Mouse (Mus musculus): ENCODE results near the gene Slc16a11. TPM values are rescaled to one million over a fixed set of nuclear protein-coding genes. Genes with fewer than 3 reads are reported as not detected.
A peak's percentile ranks its signal among the peaks of the same experiment; 100 is the strongest.

Gene Slc16a11
- polyA plus RNA-seq, 1 experiment from 2014 or later, result 0.19 TPM

DNA sequence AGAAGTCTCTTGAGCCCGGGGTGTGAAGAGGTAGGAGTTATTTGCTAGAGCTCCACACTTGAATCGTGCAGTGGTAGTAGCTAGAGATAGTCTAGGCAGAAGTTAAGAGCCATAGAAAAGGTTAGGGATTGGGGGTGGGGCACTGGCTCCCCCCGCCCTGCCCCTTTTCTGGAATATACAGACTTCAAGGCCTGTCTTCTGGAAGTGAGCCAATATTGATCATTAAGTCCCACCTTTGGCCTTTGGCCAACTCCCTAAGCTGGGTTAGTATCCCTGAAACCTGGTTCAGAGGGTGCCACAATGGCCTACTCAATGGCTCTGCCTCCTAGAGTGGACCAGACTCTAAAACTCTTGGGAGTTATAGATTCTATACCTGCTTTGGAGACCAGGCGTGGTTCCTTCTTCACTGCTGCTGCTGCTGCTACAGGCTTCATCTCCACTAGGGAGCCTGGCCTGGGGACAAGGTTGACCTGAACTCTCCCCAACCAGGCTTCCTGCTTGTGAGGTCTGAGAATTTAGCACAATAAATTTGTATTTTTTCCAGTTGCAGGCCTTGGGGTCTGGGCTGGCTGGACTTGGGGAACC lies 15.2 kb downstream of the Slc16a11 start:
- Histone ChIP-seq H3K4me3 (ENCODE audit: low read depth, low read length) (no peak overlapping the region), H3K9ac (ENCODE audit: low read length) (no peak overlapping the region), H3K27ac (ENCODE audit: low read depth, low read length) (no peak overlapping the region), H3K27me3 (ENCODE audit: control insufficient read depth, insufficient read depth, low read length) (peaks cover 53% of the 10 kb centered on the region), H3K4me2 (no peak overlapping the region), H3K9me3 (ENCODE audit: control insufficient read depth, low read length) (no peaks in the 10 kb centered on the region), H3K4me1 (ENCODE audit: control insufficient read depth, insufficient read depth, low read length) (peaks cover 5% of the 10 kb centered on the region; the same call in 1 of the 2 replicates), H3K36me3 (ENCODE audit: control insufficient read depth, insufficient read depth, low read length) (no peaks in the 10 kb centered on the region)
- WGBS, result 84% methylated on average over 4 of the region's 4 CpGs
- no peak for ATAC-seq (ENCODE audit: low FRiP score)
- no peak for DNase-seq (ENCODE audit: low spot score, missing footprints)

DNA sequence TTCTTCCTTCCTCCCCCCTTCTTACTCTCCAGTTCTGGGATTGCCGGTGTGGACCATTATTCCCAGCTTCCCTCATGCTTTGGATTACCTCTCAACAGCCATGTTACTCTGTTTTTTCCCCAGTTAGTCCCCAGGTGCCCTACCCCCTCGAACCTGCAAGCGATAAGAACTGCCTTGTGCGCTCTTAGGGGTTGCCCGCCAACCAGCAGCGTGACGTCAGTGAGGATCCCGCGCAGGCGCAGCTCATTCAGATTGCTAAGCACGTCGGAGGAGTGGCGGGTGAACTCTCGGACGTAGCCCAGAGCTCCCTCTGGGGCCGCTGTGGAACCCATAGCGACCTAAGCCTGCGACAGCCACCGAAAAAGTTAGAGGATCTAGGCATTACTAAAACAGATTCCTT lies 16.3 kb downstream of the Slc16a11 start:
- no peak overlapping the region for H3K27ac ChIP-seq (ENCODE audit: low read depth, low read length)
- peak overlapping the region; percentile 32 for H3K4me2 ChIP-seq
- peaks cover 53% of the 10 kb centered on the region for H3K27me3 ChIP-seq (ENCODE audit: control insufficient read depth, insufficient read depth, low read length)
- no peaks in the 10 kb centered on the region for H3K9me3 ChIP-seq (ENCODE audit: control insufficient read depth, low read length)
- WGBS, result 2% methylated on average over 19 of the region's 19 CpGs
- peak overlapping the region; percentile 19 for H3K4me3 ChIP-seq (ENCODE audit: low read depth, low read length)
- peaks cover 5% of the 10 kb centered on the region; the same call in 1 of the 2 replicates for H3K4me1 ChIP-seq (ENCODE audit: control insufficient read depth, insufficient read depth, low read length)
- DNase-seq (ENCODE audit: low spot score, missing footprints), result peak; percentile 98
- peak overlapping the region; percentile 43; the same call in 1 of the 2 replicates for H3K9ac ChIP-seq (ENCODE audit: low read length)
- peak; percentile 57 for ATAC-seq (ENCODE audit: low FRiP score)
- H3K36me3 ChIP-seq (ENCODE audit: control insufficient read depth, insufficient read depth, low read length), result no peaks in the 10 kb centered on the region

DNA sequence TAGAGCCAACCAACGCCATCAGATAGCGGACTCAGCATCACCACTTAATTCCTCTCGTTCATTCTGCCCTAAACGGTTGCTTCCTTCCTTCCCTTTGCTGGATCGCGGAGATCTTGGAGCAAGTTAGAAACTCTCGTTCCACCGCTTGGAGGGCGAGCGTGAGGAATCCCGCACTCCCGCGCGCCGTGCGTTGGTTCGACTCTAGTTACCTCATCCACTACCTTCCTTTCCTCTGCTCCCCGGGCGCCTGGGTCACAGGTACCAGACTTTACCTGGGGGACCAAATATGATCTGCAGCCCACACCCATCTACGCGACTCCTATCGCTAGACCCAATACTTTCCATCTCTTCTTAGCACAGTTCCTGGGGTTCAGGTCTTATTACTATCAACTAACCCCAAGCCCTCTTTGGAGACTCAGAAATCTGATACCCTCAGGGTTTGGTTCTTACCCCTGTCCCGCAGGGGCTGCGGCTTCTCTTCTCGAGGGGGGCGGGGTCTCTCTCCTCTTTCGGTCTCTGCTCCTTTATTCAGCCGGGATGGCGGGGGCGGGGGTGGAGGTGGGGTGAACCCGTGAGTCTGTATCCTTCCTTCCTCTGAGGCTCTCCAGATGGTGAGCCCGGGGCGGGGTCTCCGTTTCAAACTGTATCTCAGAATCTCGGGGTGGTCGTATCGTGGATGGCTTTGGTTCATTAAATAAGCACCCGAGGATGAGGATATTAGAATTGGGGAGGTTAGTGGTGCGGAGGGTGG lies 16.9 kb downstream of the Slc16a11 start, which contains the start of gene Bcl6b:
Bcl6b (minus strand) TSS at position 539 of the 751 bp plus-strand sequence.
- Histone ChIP-seq H3K27me3 (ENCODE audit: control insufficient read depth, insufficient read depth, low read length) (peaks cover 53% of the 10 kb centered on the region), H3K9ac (ENCODE audit: low read length) (peak within 1 kb of the TSS; percentile 43; the same call in 1 of the 2 replicates), H3K27ac (ENCODE audit: low read depth, low read length) (no peak within 1 kb of the TSS), H3K36me3 (ENCODE audit: control insufficient read depth, insufficient read depth, low read length) (no peaks in the 10 kb centered on the region), H3K4me1 (ENCODE audit: control insufficient read depth, insufficient read depth, low read length) (peaks cover 5% of the 10 kb centered on the region; the same call in 1 of the 2 replicates), H3K4me3 (ENCODE audit: low read depth, low read length) (peak within 1 kb of the TSS; percentile 19), H3K9me3 (ENCODE audit: control insufficient read depth, low read length) (no peaks in the 10 kb centered on the region), H3K4me2 (peak within 1 kb of the TSS; percentile 32)
- DNase-seq (ENCODE audit: low spot score, missing footprints) (no peak), ATAC-seq (ENCODE audit: low FRiP score) (peak; percentile 1; the same call in 1 of the 2 replicates)
- WGBS, result 2% methylated on average over 39 of the region's 39 CpGs

DNA sequence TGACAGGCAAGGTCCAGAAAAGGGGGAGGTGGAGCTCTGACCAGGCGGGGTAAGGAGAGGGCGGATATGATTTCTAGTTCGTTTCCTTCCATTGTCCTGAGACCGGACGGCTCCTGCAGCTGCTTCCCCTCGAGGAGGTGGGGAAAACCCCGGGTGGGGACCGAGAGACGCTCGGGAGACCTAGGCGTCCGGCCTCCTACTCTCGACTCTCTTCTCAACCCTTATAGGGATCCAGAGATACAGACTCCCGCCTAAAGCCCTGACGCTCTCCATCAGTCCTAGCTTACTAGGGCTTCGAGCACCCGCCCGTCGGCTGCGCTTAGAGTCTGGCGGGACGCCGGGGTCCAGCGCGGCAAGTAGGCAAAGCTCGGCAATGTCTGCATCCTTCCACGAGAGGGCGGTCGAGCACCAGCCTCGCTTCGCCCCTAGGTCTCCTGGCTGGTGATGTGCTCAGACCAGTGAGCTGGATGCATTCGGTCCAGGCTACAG lies 17.7 kb downstream of the Slc16a11 start:
- Histone ChIP-seq H3K27me3 (ENCODE audit: control insufficient read depth, insufficient read depth, low read length) (peaks cover 49% of the 10 kb centered on the region), H3K9me3 (ENCODE audit: control insufficient read depth, low read length) (no peaks in the 10 kb centered on the region), H3K4me3 (ENCODE audit: low read depth, low read length) (peak overlapping the region; percentile 19; the same call in 1 of the 2 replicates), H3K4me1 (ENCODE audit: control insufficient read depth, insufficient read depth, low read length) (peaks cover 5% of the 10 kb centered on the region; the same call in 1 of the 2 replicates), H3K4me2 (peak overlapping the region; percentile 17; the same call in 1 of the 2 replicates), H3K27ac (ENCODE audit: low read depth, low read length) (no peak overlapping the region), H3K36me3 (ENCODE audit: control insufficient read depth, insufficient read depth, low read length) (0 out of 2 replicates have a peak, but pooled peaks cover 2% of the 10 kb centered on the region), H3K9ac (ENCODE audit: low read length) (no peak overlapping the region)
- ATAC-seq (ENCODE audit: low FRiP score), result peak; percentile 61
- DNase-seq (ENCODE audit: low spot score, missing footprints), result peak; percentile 99
- 2% methylated on average over 32 of the region's 32 CpGs for WGBS

DNA sequence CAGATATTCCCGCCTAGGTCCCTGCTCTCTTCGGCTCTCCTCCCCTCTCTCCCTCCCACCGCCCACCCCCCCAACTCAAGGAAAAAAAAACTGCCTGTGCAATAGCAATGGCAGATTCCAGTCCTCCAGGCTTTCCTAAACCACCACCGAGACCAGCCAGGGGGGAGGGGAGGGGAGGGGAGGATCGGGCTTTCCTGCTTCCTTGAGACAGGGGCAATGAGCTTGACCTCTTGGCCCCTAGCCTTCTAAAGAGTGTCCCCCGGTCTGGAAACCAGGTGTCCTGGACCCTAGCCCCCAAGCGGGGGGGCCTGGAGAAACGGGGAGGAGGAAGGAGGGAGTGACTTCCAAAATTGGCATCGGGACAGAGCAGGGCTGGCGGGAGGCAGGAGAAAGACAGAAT lies 20.0 kb downstream of the Slc16a11 start:
- 8% methylated on average over 10 of the region's 10 CpGs for WGBS
- ATAC-seq (ENCODE audit: low FRiP score) (no peak), DNase-seq (ENCODE audit: low spot score, missing footprints) (peak; percentile 95)
- H3K4me3 ChIP-seq (ENCODE audit: low read depth, low read length), result peak overlapping the region; percentile 26
- peak overlapping the region; percentile 55 for H3K9ac ChIP-seq (ENCODE audit: low read length)
- peak overlapping the region; percentile 54 for H3K4me2 ChIP-seq
- no peak overlapping the region for H3K27ac ChIP-seq (ENCODE audit: low read depth, low read length)
- H3K36me3 ChIP-seq (ENCODE audit: control insufficient read depth, insufficient read depth, low read length), result peaks cover 6% of the 10 kb centered on the region
- H3K27me3 ChIP-seq (ENCODE audit: control insufficient read depth, insufficient read depth, low read length), result peaks cover 28% of the 10 kb centered on the region
- H3K4me1 ChIP-seq (ENCODE audit: control insufficient read depth, insufficient read depth, low read length), result peaks cover 15% of the 10 kb centered on the region
- H3K9me3 ChIP-seq (ENCODE audit: control insufficient read depth, low read length), result no peaks in the 10 kb centered on the region

DNA sequence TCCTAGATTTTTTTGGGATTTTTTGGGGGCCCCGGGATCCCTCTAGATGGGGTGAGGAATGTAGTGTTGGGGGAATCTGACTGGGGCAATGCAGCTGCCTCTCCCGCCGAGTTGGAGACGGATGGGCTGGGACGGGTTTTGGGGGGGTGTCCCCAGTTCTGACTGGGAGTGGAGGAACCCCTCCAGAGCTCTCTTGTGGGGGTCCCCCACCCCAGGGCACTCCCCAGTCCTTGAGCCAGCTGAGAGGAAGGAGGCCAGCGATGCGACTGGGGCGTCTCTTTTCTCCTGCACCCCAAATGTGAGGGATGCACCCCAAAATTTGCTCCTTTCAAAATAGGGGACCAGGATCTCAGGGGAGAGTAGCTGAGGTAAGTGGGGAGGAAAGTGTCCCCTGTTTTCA lies 20.5 kb downstream of the Slc16a11 start:
- peak overlapping the region; percentile 26; the same call in 1 of the 2 replicates for H3K4me3 ChIP-seq (ENCODE audit: low read depth, low read length)
- no peak for DNase-seq (ENCODE audit: low spot score, missing footprints)
- 33% methylated on average over 8 of the region's 8 CpGs for WGBS
- peaks cover 6% of the 10 kb centered on the region for H3K36me3 ChIP-seq (ENCODE audit: control insufficient read depth, insufficient read depth, low read length)
- peaks cover 23% of the 10 kb centered on the region for H3K27me3 ChIP-seq (ENCODE audit: control insufficient read depth, insufficient read depth, low read length)
- H3K27ac ChIP-seq (ENCODE audit: low read depth, low read length), result no peak overlapping the region
- peaks cover 15% of the 10 kb centered on the region for H3K4me1 ChIP-seq (ENCODE audit: control insufficient read depth, insufficient read depth, low read length)
- H3K4me2 ChIP-seq, result peak overlapping the region; percentile 54
- ATAC-seq (ENCODE audit: low FRiP score), result no peak
- no peaks in the 10 kb centered on the region for H3K9me3 ChIP-seq (ENCODE audit: control insufficient read depth, low read length)
- peak overlapping the region; percentile 55 for H3K9ac ChIP-seq (ENCODE audit: low read length)

DNA sequence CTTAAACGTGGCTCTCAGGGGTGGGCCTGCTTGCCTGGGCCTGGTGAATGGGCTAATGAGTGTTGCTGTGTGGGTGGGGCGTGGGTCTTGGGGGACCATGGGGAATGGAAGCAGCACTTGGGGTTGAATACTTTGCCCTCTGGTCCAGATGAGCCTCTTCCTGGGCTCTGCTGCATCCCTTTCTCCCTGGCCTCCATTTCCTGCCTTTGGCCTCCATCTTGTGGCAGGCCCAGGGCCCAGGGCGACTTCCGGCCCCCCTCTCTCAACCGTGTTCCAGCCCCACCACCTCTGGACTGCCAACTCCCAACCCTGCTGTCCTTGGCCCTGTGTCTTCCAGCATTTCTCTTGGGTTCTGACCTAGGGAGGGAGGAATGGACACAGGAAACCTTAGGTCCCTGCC lies 21.5 kb downstream of the Slc16a11 start:
- no peaks in the 10 kb centered on the region for H3K9me3 ChIP-seq (ENCODE audit: control insufficient read depth, low read length)
- H3K27me3 ChIP-seq (ENCODE audit: control insufficient read depth, insufficient read depth, low read length), result peaks cover 13% of the 10 kb centered on the region
- ATAC-seq (ENCODE audit: low FRiP score) (no peak), DNase-seq (ENCODE audit: low spot score, missing footprints) (no peak)
- H3K27ac ChIP-seq (ENCODE audit: low read depth, low read length), result no peak overlapping the region
- 60% methylated on average over 5 of the region's 5 CpGs for WGBS
- peaks cover 6% of the 10 kb centered on the region for H3K36me3 ChIP-seq (ENCODE audit: control insufficient read depth, insufficient read depth, low read length)
- H3K4me3 ChIP-seq (ENCODE audit: low read depth, low read length), result no peak overlapping the region
- H3K9ac ChIP-seq (ENCODE audit: low read length), result no peak overlapping the region
- peaks cover 23% of the 10 kb centered on the region for H3K4me1 ChIP-seq (ENCODE audit: control insufficient read depth, insufficient read depth, low read length)
- no peak overlapping the region for H3K4me2 ChIP-seq

DNA sequence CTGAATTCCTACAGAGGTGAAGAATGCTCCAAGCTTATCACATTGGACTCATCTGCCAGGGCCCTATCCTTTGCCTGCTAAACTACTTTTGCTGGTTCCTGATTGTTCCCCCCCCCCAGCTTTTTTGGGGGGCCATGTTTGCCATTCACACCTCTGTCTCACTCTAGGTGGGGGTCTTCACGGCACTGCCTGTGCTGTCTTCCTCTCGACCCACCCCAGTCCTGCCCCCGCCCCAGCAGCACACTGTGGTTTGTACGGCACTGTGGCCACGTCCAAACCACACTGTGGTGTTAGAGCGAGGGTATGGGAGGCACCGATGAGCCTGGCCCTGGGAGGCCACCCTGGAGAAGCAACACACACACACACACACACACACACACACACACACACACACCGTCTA lies 21.9 kb downstream of the Slc16a11 start:
- Histone ChIP-seq H3K27me3 (ENCODE audit: control insufficient read depth, insufficient read depth, low read length) (peaks cover 9% of the 10 kb centered on the region), H3K4me1 (ENCODE audit: control insufficient read depth, insufficient read depth, low read length) (peaks cover 25% of the 10 kb centered on the region), H3K9ac (ENCODE audit: low read length) (no peak overlapping the region), H3K9me3 (ENCODE audit: control insufficient read depth, low read length) (no peaks in the 10 kb centered on the region), H3K4me3 (ENCODE audit: low read depth, low read length) (no peak overlapping the region), H3K27ac (ENCODE audit: low read depth, low read length) (no peak overlapping the region), H3K4me2 (no peak overlapping the region), H3K36me3 (ENCODE audit: control insufficient read depth, insufficient read depth, low read length) (peaks cover 6% of the 10 kb centered on the region)
- no peak for ATAC-seq (ENCODE audit: low FRiP score)
- DNase-seq (ENCODE audit: low spot score, missing footprints), result no peak
- 85% methylated on average over 8 of the region's 8 CpGs for WGBS
